Mouse (Mus musculus) left cerebral cortex, postnatal 25 days (tissue): ENCODE data around the gene Usp33. TPM values are rescaled to one million over a fixed set of nuclear protein-coding genes. Genes with fewer than 3 reads are reported as not detected.
"Not testable (repeated sequence)": the region's sequence is repeated elsewhere in the genome, so short reads cannot be mapped to it uniquely, and the experiment has no call there.

Experiments used
- DNase-seq, 2 experiments: peaks; one replicate each; pipeline ENCODE4 v3.0.0; 2022; ENCODE audit warnings: low spot score in 2 of 2, mixed read lengths in 1 of 2
- intact Hi-C: fragments of 180-260 bp; cut with DNase I; formaldehyde crosslinking; loops from one replicate; pipeline ENCODE4 v1.15.1; 2025
- total RNA-seq, 2 experiments: library from RNA; stranded (reverse); gene quantifications; 2 replicates each; pipeline ENCODE4 v1.2.3; 2021

Gene Usp33
- 100 to 1,000 TPM; 129 to 138 TPM for total RNA-seq

GRCm38 (mm10) chr3:152345732-152346632 is at the start of gene Usp33:
Usp33 (plus strand) TSS chr3:152346478.
- peak; percentile 94 to 96 for DNase-seq
- intact Hi-C loops = no loop called here

GRCm38 (mm10) chr3:152300376-152301337 is 45.6 kb upstream of the Usp33 start:
- DNase-seq = no peak

GRCm38 (mm10) chr3:152302991-152303390 is 43.3 kb upstream of the Usp33 start:
- intact Hi-C loops = no loop called here
- DNase-seq = no peak

More at GRCm38 (mm10) chr3:152300376-152301337, 45.6 kb upstream of the Usp33 start:
- intact Hi-C loops = no loop called here

- DNase-seq = peak in 1 of 2 experiments; percentile 64
- intact Hi-C loops = no loop called here
These were observed 42.0 kb upstream of the Usp33 start for GRCm38 (mm10) chr3:152304093-152304815.

GRCm38 (mm10) chr3:152305080-152305479 is 41.2 kb upstream of the Usp33 start:
- intact Hi-C loops = no loop called here
- no peak for DNase-seq

- intact Hi-C loops = no loop called here
These were observed 40.3 kb upstream of the Usp33 start for GRCm38 (mm10) chr3:152305971-152306370.

GRCm38 (mm10) chr3:152308485-152309249 is 37.6 kb upstream of the Usp33 start:
- no peak for DNase-seq
- intact Hi-C loops = no loop called here

More at GRCm38 (mm10) chr3:152305971-152306370, 40.3 kb upstream of the Usp33 start:
- DNase-seq = no peak

- intact Hi-C loops = no loop called here
These were observed 37.0 kb upstream of the Usp33 start for GRCm38 (mm10) chr3:152309250-152309645.

DNA sequence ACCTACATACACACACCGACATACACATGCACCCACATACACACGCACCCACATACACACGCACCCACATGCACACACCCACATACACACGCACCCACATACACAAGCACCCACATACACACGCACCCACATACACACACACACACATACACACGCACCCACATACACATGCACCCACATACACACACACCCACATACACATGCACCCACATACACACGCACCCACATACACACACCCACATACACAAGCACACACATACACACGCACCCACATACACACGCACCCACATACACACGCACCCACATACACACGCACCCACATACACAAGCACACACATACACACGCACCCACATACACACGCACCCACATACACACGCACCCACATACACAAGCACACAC is 31.6 kb upstream of the Usp33 start:
- intact Hi-C loops, DNase-seq: not testable (repeated sequence)

More at GRCm38 (mm10) chr3:152309250-152309645, 37.0 kb upstream of the Usp33 start:
- no peak for DNase-seq

- intact Hi-C loops = no loop called here
- DNase-seq = peak; percentile 68 to 75
These were observed 30.7 kb upstream of the Usp33 start for GRCm38 (mm10) chr3:152315613-152316012.

DNA sequence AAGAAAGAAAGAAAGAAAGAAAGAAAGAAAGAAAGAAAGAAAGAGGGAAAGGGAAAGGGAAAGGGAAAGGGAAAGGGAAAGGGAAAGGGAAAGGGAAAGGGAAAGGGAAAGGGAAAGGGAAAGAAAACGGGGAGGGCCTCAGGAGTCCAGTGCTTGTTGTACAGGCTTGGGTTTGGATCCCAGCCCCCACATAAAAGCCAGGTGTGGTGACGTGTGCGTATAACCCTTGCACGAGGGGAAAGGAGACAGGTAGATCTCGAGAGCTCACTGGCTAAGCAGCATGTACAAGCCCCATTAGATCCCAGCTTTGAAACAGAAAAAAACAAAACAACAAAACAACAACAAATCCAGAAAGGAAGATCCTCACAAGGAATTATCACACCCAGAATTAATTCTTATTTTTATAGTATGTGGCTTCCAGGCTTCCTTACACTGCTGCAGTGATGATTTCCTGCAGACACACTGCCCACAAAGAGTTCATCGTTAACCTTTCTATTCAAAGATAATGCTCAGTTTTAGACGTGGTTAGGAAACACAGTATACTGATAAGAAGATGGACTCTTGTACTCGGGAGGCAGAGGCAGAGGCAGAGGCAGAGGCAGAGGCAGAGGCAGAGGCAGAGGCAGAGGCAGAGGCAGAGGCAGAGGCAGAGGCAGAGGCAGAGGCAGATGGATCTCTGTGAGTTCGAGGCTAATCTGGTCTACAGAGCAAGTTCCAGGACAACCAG is 29.7 kb upstream of the Usp33 start:
- DNase-seq, intact Hi-C loops: not testable (repeated sequence)

- intact Hi-C loops = no loop called here
- no peak for DNase-seq
These were observed 25.2 kb upstream of the Usp33 start for GRCm38 (mm10) chr3:152320972-152321645.

- DNase-seq = no peak
- intact Hi-C loops = no loop called here
These were observed 24.3 kb upstream of the Usp33 start for GRCm38 (mm10) chr3:152321765-152322547.

DNA sequence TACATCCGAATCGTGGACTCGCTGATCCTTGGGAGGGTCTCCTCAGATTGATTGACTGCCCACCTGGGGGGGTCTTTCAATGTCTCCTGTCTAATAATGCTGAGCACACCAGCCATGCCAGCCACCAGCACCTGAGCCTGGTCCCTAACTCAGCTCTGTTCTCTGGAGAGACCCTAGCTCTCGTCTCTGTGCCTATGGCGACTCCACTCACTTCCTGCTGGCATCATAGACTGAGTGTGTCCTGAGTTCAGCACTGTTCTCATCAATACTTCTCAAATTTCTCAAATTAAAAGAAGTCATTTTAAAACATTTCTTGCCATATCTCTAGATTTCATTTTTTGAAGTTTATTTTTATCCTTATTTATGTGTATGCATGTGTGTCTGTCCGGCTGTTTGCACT is 14.2 kb upstream of the Usp33 start:
- intact Hi-C loops = no loop called here
- no peak for DNase-seq

DNA sequence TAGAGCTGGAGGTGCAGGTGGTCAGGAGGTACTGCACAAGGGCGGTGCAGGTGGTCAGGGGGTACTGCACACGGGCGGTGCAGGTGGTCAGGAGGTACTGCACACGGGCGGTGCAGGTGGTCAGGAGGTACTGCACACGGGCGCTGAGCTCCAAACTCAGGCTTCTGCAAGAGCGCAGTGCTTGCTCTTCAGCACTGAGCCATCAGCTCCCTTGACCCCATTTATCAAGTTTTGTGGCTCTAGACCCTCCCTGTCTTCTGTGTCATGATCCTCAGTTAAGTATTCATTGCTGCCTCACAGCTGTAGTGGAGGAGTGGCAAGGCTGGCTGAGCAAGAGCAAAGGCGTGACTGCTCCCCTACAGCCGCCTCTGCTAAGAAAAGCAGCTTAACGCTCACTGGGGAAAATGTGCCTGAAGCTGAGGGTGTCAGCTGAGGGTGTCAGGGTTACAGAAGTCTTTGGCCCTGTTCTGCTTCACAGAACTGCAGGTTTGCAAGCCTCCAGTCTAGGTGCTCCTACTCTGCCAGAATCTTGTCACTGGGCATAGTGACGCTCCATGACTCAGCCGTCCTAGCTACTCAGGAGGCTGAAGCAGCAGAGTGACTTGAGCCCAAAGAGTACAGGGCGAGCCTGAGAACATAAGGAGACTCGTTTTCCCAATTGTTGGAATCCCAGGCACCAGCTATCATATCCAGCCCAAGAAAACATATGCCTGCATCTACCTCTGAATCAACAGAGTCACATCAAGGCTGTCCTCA is 13.6 kb upstream of the Usp33 start:
- DNase-seq = peak in 1 of 2 experiments; percentile 28
- intact Hi-C loops = no loop called here

DNA sequence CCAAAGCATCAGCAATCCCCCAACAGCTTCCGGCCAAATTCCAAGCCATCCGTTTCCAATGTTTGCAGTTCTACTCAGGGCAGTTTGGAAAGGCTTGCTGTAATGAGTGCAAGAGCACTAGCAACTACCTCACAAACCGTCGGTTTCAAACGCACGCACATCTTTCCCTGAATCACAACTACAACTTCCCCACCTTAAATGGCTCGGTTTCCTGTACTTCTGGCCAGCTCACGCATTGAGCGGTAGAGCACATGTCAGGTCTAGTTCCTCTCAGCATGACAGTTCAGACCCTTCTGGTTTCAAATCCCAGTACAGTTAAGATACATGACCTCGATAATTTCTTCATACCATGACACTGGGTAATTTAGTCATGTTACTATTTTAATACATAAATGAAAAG is 12.6 kb upstream of the Usp33 start:
- no peak for DNase-seq
- intact Hi-C loops = no loop called here
